Mouse (Mus musculus) neutrophil, adult 5-6 weeks (primary cell): Measurements from ENCODE around the gene Cstf2. TPM values are rescaled to one million over a fixed set of nuclear protein-coding genes. Genes with fewer than 3 reads are reported as not detected.

Experiments
- ATAC-seq: fragments of 151-379, 151-347 bp; 2 replicates; pipeline ENCODE4 v1.8.0; 2017; ENCODE audit warnings: mild to moderate bottlenecking, moderate TSS enrichment; ENCODE audit not compliant: insufficient number of reproducible peaks, poor library complexity, low FRiP score, severe bottlenecking; ENCODE audit errors: extremely low read depth
- total RNA-seq: library from RNA; stranded (forward); fragments of 200-1000 nt; gene quantifications from 2 replicates; pipeline ENCODE4 v1.2.3, GENCODE M21; 2017

Cstf2 gene
- total RNA-seq = 36.8 and 42.7 TPM in 2 replicates

DNA sequence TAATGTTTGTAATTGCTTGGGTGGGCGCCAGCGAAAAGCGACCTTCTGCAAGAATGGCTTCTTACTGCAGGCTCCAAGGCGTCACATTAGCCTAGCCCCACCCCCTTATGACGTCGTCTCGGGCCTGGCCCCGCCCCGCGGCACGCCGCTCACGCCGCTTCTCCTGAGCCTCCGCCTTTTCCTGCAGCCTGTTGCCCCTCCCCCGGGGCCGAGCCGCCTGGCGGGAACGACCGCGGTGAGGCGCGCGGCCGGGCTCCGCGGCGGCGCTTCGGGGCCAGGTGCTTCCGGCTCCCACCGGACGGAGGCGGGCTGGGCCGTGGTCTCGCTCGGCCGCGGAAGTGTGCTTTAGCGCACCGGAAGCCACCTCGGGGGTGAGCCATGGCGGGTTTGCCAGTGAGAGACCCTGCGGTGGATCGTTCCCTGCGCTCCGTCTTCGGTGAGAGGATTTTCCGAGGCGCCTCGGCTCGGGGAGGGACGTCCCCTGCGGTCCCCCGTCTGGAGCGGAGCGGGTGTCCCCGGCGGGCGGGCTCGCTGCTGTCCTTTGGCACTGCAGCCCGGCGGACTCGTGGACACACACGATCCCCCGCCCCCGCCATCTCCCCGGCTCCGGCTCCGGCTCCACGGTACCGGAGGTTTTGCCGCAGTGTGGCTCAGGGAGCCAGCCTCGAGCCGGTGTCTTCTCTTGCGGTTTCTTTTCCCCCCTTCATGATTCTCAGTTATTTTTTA is at the start of gene Cstf2:
TSS of gene Cstf2 (plus strand) at position 201 of the 726 bp plus-strand sequence.
- ATAC-seq = peak; percentile 94

DNA sequence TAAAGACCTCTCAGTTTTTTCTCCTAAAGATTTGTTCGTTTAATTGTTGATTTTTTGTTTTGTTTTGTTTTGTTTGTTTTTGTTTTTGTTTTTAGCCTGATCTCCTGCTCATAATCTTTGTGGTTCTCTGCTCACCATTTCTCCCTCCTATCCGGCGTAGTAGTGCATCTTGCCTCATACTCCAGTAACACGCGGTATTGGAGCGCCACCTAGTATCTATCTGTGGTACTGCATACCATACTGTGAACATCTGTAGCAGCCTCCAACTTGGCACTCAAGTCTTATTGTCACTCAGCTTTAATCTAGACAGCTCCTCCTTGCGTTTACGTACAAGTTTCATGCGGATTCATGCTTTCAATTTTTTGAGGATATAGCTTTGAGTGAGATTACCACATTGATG is 40.0 kb upstream of the Cstf2 start:
- ATAC-seq = peak; percentile 58; the same call in 1 of the 2 replicates

DNA sequence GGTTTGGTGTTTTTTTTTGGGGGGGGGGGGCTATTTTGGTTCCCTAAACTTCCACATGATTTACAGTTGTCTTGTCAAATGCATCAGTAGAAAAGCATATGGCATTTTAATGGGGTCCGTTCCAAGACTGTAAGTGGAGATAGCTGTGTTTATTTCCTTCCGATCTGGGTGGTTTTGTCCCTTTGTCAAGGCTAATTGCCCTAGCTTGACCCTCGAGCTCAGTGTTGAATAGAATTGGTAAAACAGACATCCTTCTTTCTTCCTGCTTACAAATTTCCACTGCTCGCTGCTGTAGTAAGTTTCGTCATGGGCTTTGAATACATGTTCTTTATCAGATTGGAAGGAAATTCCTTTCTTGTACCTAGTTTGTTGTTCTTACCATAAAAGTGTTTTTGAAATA is 38.3 kb upstream of the Cstf2 start:
- ATAC-seq = no peak

DNA sequence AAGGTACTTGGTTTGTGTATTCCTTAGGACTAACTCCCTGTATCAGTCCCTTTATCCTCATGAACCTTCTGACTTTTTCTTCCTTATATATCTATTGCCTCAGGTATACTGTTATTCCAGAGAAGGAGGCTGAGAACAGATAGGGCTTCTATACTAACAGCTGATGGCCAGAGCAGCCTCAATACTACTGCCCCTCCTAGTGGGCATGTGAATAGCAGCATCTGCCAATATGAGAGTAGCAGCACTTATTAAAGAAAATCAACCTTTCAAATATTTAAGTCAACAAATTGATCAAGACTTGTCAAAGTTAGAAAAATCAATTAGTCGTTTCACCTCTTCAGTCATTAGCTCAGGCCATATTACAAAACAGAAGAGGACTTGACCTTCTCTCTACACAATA is 10.0 kb upstream of the Cstf2 start:
- ATAC-seq = no peak

DNA sequence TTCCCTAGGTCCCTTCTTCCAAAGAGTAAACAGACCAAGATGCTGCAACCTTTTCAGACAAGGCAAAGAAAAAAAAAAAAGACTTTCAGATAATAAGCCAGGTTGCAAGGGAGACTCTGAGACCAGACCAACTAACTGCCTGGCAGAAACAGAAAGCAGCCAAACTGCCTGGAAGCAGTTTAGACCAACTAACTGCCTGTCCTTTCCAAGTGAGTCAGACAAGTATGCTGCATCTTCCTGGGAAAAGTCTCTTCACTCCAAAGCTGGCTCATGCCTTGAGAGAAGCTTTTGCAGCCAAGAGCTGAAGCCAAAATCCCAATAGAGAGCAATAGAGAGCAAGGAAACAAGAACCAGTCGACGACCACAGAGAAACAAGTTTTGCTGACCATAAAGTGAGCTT is 2.1 kb upstream of the Cstf2 start:
- no peak for ATAC-seq

DNA sequence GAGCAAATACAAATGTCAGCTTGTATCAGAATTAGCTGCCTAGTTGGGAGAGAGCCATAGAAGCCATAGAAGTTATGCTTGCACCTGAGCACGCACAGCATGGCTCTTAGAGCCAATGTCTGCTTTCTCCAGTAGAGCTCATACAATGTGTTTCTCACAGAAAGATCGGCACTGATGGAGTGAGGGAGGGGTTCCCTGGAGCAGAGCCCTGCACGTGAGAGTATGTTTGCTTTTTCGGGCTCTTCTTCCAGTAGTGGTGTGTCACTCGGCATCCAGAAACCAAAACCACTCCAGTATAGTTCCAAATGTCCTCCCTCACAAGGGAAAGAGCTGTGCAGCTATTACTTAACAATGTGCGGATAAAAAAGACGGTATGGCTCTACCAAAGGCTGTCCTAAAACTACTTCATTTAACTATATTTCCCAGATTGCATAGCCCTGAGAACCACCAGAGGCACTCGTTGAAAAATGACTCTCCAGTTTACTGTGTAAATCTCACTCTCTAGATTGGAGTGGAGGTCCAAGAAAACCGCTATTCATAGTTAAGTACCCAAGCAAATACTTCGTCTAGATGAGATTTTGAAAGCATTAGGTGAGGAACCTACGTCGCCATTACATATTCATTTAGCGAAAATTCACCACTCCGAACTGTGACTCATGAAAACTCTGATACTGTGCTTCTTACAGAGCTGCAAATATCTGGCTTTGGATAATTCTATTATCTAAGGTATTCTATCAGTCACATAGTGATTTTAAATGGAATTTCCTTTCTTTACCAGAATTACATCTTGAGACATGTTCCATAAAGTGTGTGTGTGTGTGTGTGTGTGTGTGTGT is 729 bp upstream of the Cstf2 start:
- no peak for ATAC-seq

DNA sequence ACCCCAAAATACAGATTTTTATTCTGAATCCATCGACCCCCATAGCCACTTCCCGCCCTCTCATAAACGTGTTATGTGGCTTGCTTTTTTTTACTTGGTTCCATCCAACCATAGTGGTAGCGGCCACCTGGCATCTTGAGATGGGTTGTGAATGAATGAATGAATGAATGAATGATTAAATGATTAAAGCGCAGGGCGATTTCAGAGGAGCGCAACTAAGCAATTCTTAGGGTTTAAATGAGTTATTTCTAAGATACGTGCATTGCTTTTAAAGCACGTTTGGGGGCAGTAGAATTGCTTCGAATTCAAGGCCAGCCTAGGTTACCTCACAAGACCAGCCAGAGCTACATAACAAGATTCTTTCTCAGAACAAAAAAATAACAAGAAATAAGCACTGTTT is 777 bp downstream of the Cstf2 start:
- 0 out of 2 replicates have a peak, but pooled peaks have one; percentile 9 for ATAC-seq

DNA sequence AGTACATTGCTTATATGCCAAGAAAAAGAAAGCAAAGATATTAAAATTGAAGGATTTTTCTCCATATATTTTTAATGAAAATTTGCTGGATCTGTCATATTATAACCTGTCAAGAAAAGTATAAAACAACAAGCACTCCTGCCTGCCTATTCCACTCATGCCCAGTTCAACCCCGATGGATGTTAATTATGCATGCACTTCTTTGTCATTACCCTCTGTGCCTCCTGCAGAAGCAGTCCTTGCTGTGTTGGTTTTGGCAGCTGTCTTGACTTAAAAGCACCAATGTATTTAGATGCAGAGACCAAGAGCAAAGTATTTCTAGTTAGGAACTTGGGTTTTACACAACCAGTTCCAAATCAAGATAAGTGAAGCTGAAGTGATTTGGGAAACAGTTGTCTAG is 26.5 kb downstream of the Cstf2 start:
- no peak for ATAC-seq

DNA sequence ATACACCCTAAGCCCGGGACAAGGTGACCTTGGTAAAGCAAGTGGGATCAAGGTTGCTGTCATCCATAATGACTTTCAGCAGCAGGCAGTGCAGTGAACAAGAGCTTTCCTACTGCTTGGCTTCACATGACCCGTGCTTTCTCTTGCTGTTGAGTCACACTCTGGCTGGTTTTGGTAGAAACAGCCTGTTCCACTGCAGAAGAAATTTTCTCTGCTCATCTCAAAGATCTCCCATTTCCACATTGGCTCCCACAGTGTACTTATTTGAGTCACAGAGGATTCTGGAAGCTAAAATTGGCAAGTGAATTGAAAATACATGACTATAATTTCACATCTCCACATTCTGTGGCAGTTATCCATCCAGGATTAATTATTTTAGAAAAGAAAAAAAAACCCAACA is 43.7 kb downstream of the Cstf2 start:
- no peak for ATAC-seq

DNA sequence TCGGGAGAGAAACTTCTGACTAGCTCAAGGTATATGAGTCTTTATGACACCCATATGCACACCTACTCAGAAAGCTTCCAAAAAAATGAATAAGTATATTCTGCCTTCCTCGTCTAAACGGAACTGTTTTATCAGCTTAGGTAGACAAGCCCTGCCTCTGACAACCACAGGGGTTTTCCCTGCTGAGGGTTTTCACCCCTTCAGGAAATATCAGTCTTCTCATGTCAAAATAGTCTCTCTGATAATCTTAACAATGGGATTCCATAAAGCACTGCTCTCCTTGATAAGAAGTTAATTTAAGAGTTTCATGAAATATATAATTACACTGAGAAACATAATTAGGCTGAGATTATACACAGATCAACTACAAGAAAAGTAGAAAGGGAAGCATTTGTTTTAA is 52.8 kb downstream of the Cstf2 start:
- no peak for ATAC-seq

DNA sequence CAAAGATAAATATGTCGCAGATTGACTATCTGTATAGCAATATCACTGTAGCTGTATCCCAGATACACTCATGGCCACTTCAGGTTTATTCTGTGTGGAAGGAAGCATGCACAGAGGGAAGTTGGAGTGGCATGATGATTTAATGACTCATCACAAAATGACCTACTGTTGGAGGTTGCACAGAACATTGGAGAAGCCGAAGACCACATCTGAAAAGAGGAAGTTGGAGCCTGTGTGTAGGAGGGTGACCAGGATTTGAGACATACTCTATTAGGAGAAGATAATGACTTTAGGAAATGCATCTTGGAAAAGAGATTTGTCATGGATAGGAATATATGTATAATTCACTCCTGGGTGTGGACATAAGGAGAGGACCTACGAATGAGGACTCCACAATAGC is 57.4 kb downstream of the Cstf2 start:
- ATAC-seq = no peak

DNA sequence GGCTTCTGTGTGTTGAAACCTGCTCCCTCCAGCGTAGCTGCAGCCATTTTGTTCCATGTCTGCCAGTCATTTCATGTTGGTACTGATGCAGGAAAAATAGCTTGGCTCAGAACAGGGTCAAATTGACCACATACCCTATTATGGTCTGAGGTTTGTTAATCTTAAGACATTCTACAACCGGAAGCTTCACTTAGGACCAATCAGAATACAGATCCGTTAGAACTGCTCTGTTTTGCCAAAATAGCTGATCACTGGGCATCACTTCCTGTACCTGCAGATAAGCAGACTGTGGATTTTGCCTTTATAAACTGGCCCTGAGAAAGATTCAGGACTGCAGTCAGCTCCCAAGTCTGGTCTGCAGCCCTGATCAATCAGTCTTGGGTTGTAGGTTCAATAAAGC is 69.6 kb downstream of the Cstf2 start:
- no peak for ATAC-seq

DNA sequence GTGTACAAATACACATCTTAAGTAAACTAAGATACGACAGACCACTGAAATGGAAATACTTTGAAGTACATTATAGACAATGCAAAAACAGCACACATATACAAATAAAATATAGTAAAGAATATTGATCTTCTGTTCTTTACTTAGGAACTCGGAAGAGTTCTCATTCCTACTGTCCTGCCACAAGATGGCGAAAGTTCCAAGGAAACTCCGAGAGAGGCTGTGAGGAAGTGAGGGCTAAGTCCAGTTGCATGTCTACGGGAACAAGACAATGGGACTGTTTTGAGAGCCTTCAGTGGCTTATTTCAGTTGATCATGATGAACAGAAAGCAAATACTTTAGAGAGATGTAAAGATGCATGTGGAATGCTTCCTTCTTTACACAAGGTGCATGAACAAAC is 73.3 kb downstream of the Cstf2 start:
- ATAC-seq = no peak

DNA sequence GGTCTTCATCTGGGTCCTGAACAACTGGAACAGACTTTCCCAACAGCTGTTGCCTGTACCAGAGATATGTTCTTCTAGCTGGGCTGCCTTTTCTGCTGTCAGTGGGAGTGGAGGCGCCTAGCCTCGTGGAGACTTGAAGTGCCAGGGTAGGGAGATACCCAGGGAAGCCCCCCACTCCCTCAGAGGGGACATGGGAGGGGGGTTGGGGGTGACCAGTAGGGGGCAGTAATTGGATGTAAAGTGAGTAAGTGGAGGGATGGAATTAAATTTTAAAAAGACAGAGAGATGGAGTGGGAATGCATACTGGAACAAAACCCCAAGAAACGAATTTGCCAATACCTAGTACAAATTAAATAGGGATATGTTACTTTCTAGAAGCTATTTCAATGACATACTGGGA is 74.8 kb downstream of the Cstf2 start:
- ATAC-seq = no peak

Other genes with a start within 250 kb of the Cstf2 start
- gene Tnmd, start 208.2 kb upstream of the Cstf2 start, total RNA-seq = not detected in 2 replicates
- gene Tspan6, start 160.8 kb upstream of the Cstf2 start, total RNA-seq = 2.2 TPM in 1 of 2 replicates, not detected in the other
- not detected in 2 replicates for gene Srpx2, start 150.8 kb upstream of the Cstf2 start, total RNA-seq
- 2.8 and 2.9 TPM in 2 replicates for gene Sytl4, start 77.4 kb upstream of the Cstf2 start, total RNA-seq
- 6.8 and 12.0 TPM in 2 replicates for gene Xkrx, start 102.9 kb downstream of the Cstf2 start, total RNA-seq
- not detected in 2 replicates for gene Arl13a, start 128.3 kb downstream of the Cstf2 start, total RNA-seq
- 2.0 TPM in 1 of 2 replicates, not detected in the other for gene Nox1, start 162.8 kb downstream of the Cstf2 start, total RNA-seq
- 22.8 and 27.2 TPM in 2 replicates for gene Trmt2b, start 217.8 kb downstream of the Cstf2 start, total RNA-seq
- gene Tmem35a, start 236.0 kb downstream of the Cstf2 start, total RNA-seq = not detected in 2 replicates
- 0.86 and 1.2 TPM in 2 replicates for gene Cenpi, start 248.9 kb downstream of the Cstf2 start, total RNA-seq